Mouse (Mus musculus) heart, embryonic 14.5 days (tissue): Measurements from ENCODE around the gene Cdh10. TPM values are rescaled to one million over a fixed set of nuclear protein-coding genes. Genes with fewer than 3 reads are reported as not detected.

ENCODE experiments used
- ATAC-seq: fragments of 200-750 bp; cut with Nextera tagmentation; 2 replicates; pipeline ENCODE4 v1.8.0; 2017; ENCODE audit warnings: low read depth, moderate TSS enrichment; ENCODE audit not compliant: insufficient number of reproducible peaks, insufficient read depth, low FRiP score
- H3K27ac ChIP-seq, 2 experiments: fragments of 200-500 bp in 1 of 2; fragments of 300-500 bp in 1 of 2; sonication (generic) in 1 of 2; replicated peaks in 1 of 2; 2 replicates each; pipeline ENCODE4 v1.5.1; 2012 to 2014; ENCODE audit warnings: low read depth in 2 of 2, low read length in 2 of 2, control low read depth in 1 of 2, mild to moderate bottlenecking in 1 of 2, mixed read lengths in 1 of 2; ENCODE audit not compliant: control insufficient read depth in 1 of 2, insufficient read depth in 1 of 2
- H3K27me3 ChIP-seq: fragments of 300-500 bp; sonication (generic); 2 replicates; pipeline ENCODE4 v1.6.1; 2014; ENCODE audit warnings: mild to moderate bottlenecking, low read length, control low read depth; ENCODE audit not compliant: control insufficient read depth, insufficient read depth
- H3K36me3 ChIP-seq: fragments of 300-500 bp; sonication (generic); 2 replicates; pipeline ENCODE4 v1.6.1; 2014; ENCODE audit warnings: mild to moderate bottlenecking, control low read depth, low read length, mixed read lengths; ENCODE audit not compliant: control insufficient read depth, insufficient read depth
- H3K4me1 ChIP-seq, 2 experiments: fragments of 200-500 bp in 1 of 2; fragments of 300-500 bp in 1 of 2; sonication (generic) in 1 of 2; 2 replicates each; pipeline ENCODE4 v1.6.1; 2012 to 2014; ENCODE audit warnings: low read length in 2 of 2, control low read depth in 1 of 2, mixed read lengths in 1 of 2; ENCODE audit not compliant: control insufficient read depth in 2 of 2, insufficient read depth in 2 of 2
- H3K4me2 ChIP-seq: fragments of 300-500 bp; sonication (generic); 2 replicates; pipeline ENCODE4 v1.6.1; 2014; ENCODE audit warnings: mild to moderate bottlenecking, low read length
- H3K4me3 ChIP-seq, 2 experiments: fragments of 200-500 bp in 1 of 2; fragments of 300-500 bp in 1 of 2; sonication (generic) in 1 of 2; 2 replicates each; pipeline ENCODE4 v1.5.1; 2012 to 2014; ENCODE audit warnings: low read length in 2 of 2, mild to moderate bottlenecking in 2 of 2, control low read depth in 1 of 2, low read depth in 1 of 2, moderate library complexity in 1 of 2; ENCODE audit not compliant: control insufficient read depth in 1 of 2, insufficient read depth in 1 of 2
- H3K9ac ChIP-seq: fragments of 300-500 bp; sonication (generic); 2 replicates; pipeline ENCODE4 v1.6.1; 2014; ENCODE audit warnings: mild to moderate bottlenecking, low read length
- H3K9me3 ChIP-seq: fragments of 300-500 bp; sonication (generic); 2 replicates; pipeline ENCODE4 v1.6.1; 2016; ENCODE audit warnings: low read length, control low read depth; ENCODE audit not compliant: control insufficient read depth
- WGBS: fragments of 180-500 bp; shearing (Covaris S2); extraction: QIAGEN DNeasy Blood & Tissue Kit; methylation state at CpG from one replicate; pipeline ENCODE4 v1.1.7; 2014; 5-methylcytosine and 5-hydroxymethylcytosine counted together
- polyA plus RNA-seq: library from polyadenylated mRNA; unstranded; fragments of >200 nt; fragmentation: Nextera tagmentation; extraction: Ambion mirVana; gene quantifications from 2 replicates; pipeline ENCODE4 v1.2.1, GENCODE M21; 2014

Cdh10 gene
- polyA plus RNA-seq, 1 experiment from 2014 or later, result 1.6 TPM

DNA sequence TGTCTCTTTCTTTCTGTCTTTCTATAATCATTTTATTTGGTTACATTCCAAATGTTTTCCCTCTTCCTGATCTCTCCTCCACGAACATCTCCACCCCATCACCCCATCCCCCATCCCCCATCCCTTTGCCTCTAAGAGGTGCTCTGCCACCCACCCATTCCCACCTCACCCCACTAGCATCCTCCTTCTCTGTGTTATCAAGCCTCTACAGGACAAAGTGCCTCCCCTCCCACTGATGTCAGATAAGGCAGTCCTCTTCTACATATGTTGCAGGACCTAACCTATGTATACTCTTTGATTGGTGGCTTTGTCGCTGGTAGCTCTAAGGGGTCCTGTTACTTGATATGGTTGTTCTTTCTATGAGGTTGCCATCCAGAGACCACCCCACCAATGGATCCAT lies 23.0 kb downstream of the Cdh10 start:
- Histone ChIP-seq H3K27me3 (no peaks in the 10 kb centered on the region), H3K27ac (no peak overlapping the region), H3K4me3 (no peak overlapping the region), H3K9me3 (no peaks in the 10 kb centered on the region), H3K36me3 (no peaks in the 10 kb centered on the region), H3K4me1 (no peaks in the 10 kb centered on the region), H3K9ac (no peak overlapping the region), H3K4me2 (no peak overlapping the region)
- 56% methylated on average over 2 of the region's 2 CpGs for WGBS
- ATAC-seq, result no peak

GRCm38 (mm10) chr15:18844807-18845206 lies 26.1 kb downstream of the Cdh10 start:
- no peaks in the 10 kb centered on the region for H3K4me1 ChIP-seq
- H3K36me3 ChIP-seq, result no peaks in the 10 kb centered on the region
- H3K9me3 ChIP-seq, result no peaks in the 10 kb centered on the region
- H3K27me3 ChIP-seq, result no peaks in the 10 kb centered on the region
- no peak overlapping the region; a peak in 1 of 4 replicates for H3K27ac ChIP-seq
- no peak for ATAC-seq
- 40% methylated on average over 5 of the region's 5 CpGs for WGBS
- H3K4me3 ChIP-seq, result no peak overlapping the region; a peak in 1 of 4 replicates
- no peak overlapping the region for H3K9ac ChIP-seq
- H3K4me2 ChIP-seq, result peak overlapping the region; percentile 52

DNA sequence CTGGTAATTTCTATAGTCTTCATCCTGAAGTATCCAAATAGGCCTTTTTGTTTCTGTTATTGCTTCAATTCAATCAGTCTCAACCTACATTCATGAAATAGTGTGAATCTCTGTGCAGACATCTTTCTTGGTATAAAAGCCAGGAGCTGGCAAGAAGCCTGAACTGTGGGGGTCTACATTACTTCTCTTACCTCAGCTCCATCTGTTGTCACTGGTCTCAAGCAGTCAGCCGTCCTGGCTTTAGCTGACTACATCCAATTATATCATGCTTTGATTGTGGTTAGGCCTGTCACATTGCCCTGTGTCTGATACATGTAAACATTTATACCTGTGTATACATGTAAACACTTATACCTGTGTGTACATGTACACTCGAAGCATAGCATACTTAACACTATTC lies 31.8 kb downstream of the Cdh10 start:
- no peak for ATAC-seq
- no peak overlapping the region for H3K4me3 ChIP-seq
- 74% methylated on average over 2 of the region's 2 CpGs for WGBS

DNA sequence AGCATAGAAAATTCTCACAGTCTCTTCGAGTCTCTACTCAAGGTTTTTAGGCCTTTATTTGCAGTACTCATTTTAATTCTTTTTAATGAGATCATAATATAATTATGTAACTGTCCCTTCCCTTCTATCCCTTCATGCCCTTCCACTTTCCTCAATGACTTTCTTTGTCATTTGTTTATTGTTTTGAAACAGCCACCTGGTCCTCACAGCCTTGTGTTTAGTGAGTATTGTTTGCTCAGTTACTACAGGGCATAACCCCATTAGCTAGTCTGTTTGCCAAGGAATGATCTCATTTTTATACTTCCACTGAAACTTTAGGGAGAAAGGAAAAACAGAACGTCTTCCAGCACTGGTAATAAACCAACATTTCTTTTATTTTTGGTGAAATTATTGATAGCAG lies 39.4 kb downstream of the Cdh10 start:
- Histone ChIP-seq H3K9ac (no peak overlapping the region), H3K4me2 (no peak overlapping the region), H3K27me3 (no peaks in the 10 kb centered on the region), H3K9me3 (no peaks in the 10 kb centered on the region), H3K27ac (no peak overlapping the region), H3K4me3 (no peak overlapping the region), H3K36me3 (no peaks in the 10 kb centered on the region), H3K4me1 (no peaks in the 10 kb centered on the region)
- whole genome bisulfite sequencing, result 61% methylated on average over 2 of the region's 2 CpGs
- no peak for ATAC-seq

More for the DNA sequence above, 31.8 kb downstream of the Cdh10 start:
- H3K36me3 ChIP-seq, result no peaks in the 10 kb centered on the region
- no peaks in the 10 kb centered on the region for H3K4me1 ChIP-seq
- no peak overlapping the region for H3K4me2 ChIP-seq
- H3K9ac ChIP-seq, result no peak overlapping the region
- no peak overlapping the region for H3K27ac ChIP-seq
- no peaks in the 10 kb centered on the region for H3K9me3 ChIP-seq
- H3K27me3 ChIP-seq, result no peaks in the 10 kb centered on the region

- ATAC-seq, result no peak
- H3K27ac ChIP-seq, result no peak overlapping the region
- no peaks in the 10 kb centered on the region for H3K36me3 ChIP-seq
- no peak overlapping the region for H3K9ac ChIP-seq
- H3K4me2 ChIP-seq, result no peak overlapping the region
- 89% methylated on average over 2 of the region's 2 CpGs for WGBS
- no peaks in the 10 kb centered on the region for H3K9me3 ChIP-seq
- H3K27me3 ChIP-seq, result no peaks in the 10 kb centered on the region
- no peaks in the 10 kb centered on the region for H3K4me1 ChIP-seq
- H3K4me3 ChIP-seq, result no peak overlapping the region
Measured at GRCm38 (mm10) chr15:18869871-18870270, 51.1 kb downstream of the Cdh10 start.

DNA sequence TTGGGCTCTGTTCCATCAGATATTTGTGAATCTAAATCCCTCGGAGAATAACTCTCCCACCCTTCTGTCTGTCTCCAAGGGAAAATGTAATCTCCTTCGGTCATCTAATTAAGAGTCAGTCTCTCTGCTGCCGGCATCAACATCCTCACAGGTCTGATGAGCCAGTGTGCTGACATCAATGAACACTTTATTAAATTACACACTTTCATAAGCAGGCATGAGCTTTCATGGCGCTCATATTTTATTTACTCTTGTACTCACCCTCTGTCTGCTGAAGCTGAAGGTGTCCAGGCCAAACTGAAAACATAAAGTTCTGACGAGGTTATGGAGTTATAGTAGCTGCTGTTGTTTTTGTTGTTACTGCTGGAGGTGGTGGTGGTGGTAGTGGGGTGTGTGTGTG lies 62.7 kb downstream of the Cdh10 start:
- no peaks in the 10 kb centered on the region for H3K9me3 ChIP-seq
- WGBS, result 66% methylated on average over 5 of the region's 5 CpGs
- no peak overlapping the region for H3K4me2 ChIP-seq
- no peak for ATAC-seq
- no peaks in the 10 kb centered on the region for H3K36me3 ChIP-seq
- H3K27me3 ChIP-seq, result no peaks in the 10 kb centered on the region
- H3K4me1 ChIP-seq, result no peaks in the 10 kb centered on the region
- no peak overlapping the region for H3K9ac ChIP-seq
- no peak overlapping the region for H3K27ac ChIP-seq
- H3K4me3 ChIP-seq, result no peak overlapping the region

DNA sequence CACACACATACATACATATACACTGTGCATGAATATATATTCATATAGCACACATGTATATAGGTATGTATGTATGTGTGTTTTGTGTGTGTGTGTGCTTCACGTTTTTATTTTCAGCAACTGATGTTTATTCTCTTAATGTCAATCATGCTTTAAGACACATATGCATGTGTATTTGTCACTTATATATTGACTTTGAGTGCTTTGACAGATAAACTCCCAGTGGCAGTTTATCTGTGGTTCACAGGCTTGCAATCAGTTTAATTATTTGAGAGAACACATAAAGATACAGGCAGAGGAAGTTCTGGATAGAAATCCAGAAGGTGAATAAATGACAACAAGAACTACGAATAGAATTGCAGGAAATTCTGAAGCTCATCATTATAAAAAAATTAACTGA lies 67.9 kb downstream of the Cdh10 start:
- Histone ChIP-seq H3K4me3 (no peak overlapping the region), H3K36me3 (no peaks in the 10 kb centered on the region), H3K4me2 (no peak overlapping the region), H3K9me3 (no peaks in the 10 kb centered on the region), H3K27ac (no peak overlapping the region), H3K27me3 (no peaks in the 10 kb centered on the region), H3K4me1 (no peaks in the 10 kb centered on the region), H3K9ac (no peak overlapping the region)
- WGBS, result 76% methylated on average over 2 of the region's 2 CpGs
- no peak for ATAC-seq

GRCm38 (mm10) chr15:18888912-18889311 lies 70.2 kb downstream of the Cdh10 start:
- no peak overlapping the region for H3K4me3 ChIP-seq
- WGBS, result 51% methylated on average over 2 of the region's 2 CpGs
- no peak overlapping the region for H3K27ac ChIP-seq
- no peak overlapping the region for H3K9ac ChIP-seq
- no peak for ATAC-seq
- H3K27me3 ChIP-seq, result no peaks in the 10 kb centered on the region
- no peaks in the 10 kb centered on the region for H3K36me3 ChIP-seq
- no peak overlapping the region for H3K4me2 ChIP-seq
- H3K9me3 ChIP-seq, result no peaks in the 10 kb centered on the region
- no peaks in the 10 kb centered on the region for H3K4me1 ChIP-seq
